ENCODE assay signal across 13 mouse cellular contexts in the genomic region with DNA sequence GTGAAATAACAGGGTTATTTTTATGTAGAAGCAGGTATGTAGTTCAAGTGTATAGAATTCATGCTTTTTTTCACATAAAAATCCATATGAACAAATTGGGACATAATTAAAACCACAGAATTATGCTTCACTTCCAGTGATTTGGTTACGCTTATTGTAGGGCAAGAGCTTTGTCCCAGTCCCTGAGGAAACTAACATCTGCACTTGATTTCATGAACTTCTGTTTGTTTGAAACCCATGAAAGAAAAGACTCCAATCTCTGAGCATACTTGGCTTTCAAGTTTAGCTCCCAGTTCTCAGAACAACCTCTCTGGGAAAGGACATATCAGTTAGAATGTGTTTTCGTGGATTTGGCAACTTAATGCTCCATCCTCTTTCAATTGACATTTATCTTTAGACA.
"Had no signal": no experiment of that assay in that cellular context is flagged by ENCODE, and none has a peak within 500 bp of the region (broad histone marks: within the 10 kb centered on the region; RNA-seq: fewer than 3 reads in every experiment).

No protein-coding gene starts in this region.

- ATAC-seq: midbrain, embryonic 13.5 days had no signal

- H3K27ac ChIP-seq: midbrain, embryonic 13.5 days; midbrain, embryonic 15.5 days; neural tube, embryonic 12.5 days had no signal

- H3K4me3 ChIP-seq: midbrain, embryonic 13.5 days; midbrain, embryonic 15.5 days; neural tube, embryonic 12.5 days had no signal

- H3K27me3 ChIP-seq: midbrain, embryonic 13.5 days; midbrain, embryonic 15.5 days; neural tube, embryonic 12.5 days had no signal

- H3K36me3 ChIP-seq: midbrain, embryonic 13.5 days; midbrain, embryonic 15.5 days; neural tube, embryonic 12.5 days had no signal

- H3K4me1 ChIP-seq: midbrain, embryonic 15.5 days; neural tube, embryonic 12.5 days had no signal

- H3K9me3 ChIP-seq: midbrain, embryonic 13.5 days; midbrain, embryonic 15.5 days; neural tube, embryonic 12.5 days had no signal

- H3K9ac ChIP-seq: lung, embryonic 14.5 days; midbrain, embryonic 13.5 days; midbrain, embryonic 15.5 days; neural tube, embryonic 12.5 days had no signal

- DNase-seq: lung, adult 18-20 months; lung, embryonic 14.5 days; lung, postnatal 10 days; lung, postnatal 4 days; right cerebral cortex, postnatal 14 days; spleen, adult 18-20 months; thymus, adult 18-20 months; thymus, postnatal 14 days; thymus, postnatal 36 days had no signal

- H3K4me2 ChIP-seq: lung, embryonic 14.5 days; midbrain, embryonic 11.5 days; midbrain, embryonic 13.5 days; midbrain, embryonic 15.5 days; neural tube, embryonic 12.5 days had no signal
